Mouse (Mus musculus): ENCODE measurements at regions not wholly inside any gene's neighbourhood (a gene's known extent, or its start where the extent isn't known, plus 50 kb on each side); places are given as distances from the start of the nearest gene placed in this dataset.

- no peak for ATAC-seq (replicated peaks; ENCODE audit: low FRiP score, low TSS enrichment, poor library complexity, severe bottlenecking)
Measured at GRCm38 (mm10) chr8:91913971-91914370, 112.1 kb upstream of the Irx3 start.

GRCm38 (mm10) chr8:91913121-91913520 lies 111.3 kb upstream of the Irx3 start:
- ATAC-seq (replicated peaks; ENCODE audit: low FRiP score, low TSS enrichment, poor library complexity, severe bottlenecking): no peak

GRCm38 (mm10) chr8:91909637-91910383 lies 107.9 kb upstream of the Irx3 start:
- ATAC-seq (replicated peaks; ENCODE audit: low FRiP score, low TSS enrichment, poor library complexity, severe bottlenecking): no peak

GRCm38 (mm10) chr8:91908731-91909353 lies 107.0 kb upstream of the Irx3 start:
- ATAC-seq (replicated peaks; ENCODE audit: low FRiP score, low TSS enrichment, poor library complexity, severe bottlenecking): no peak

- ATAC-seq (replicated peaks; ENCODE audit: low FRiP score, low TSS enrichment, poor library complexity, severe bottlenecking): no peak
Measured at GRCm38 (mm10) chr8:91907178-91907577, 105.3 kb upstream of the Irx3 start.

- no peak for ATAC-seq (replicated peaks; ENCODE audit: low FRiP score, low TSS enrichment, poor library complexity, severe bottlenecking)
Measured at GRCm38 (mm10) chr8:91901525-91902281, 99.8 kb upstream of the Irx3 start.

GRCm38 (mm10) chr8:91899747-91900146 lies 97.9 kb upstream of the Irx3 start:
- no peak for ATAC-seq (replicated peaks; ENCODE audit: low FRiP score, low TSS enrichment, poor library complexity, severe bottlenecking)

- no peak for ATAC-seq (replicated peaks; ENCODE audit: low FRiP score, low TSS enrichment, poor library complexity, severe bottlenecking)
Measured at GRCm38 (mm10) chr8:91897381-91897780, 95.5 kb upstream of the Irx3 start.

- ATAC-seq (replicated peaks; ENCODE audit: low FRiP score, low TSS enrichment, poor library complexity, severe bottlenecking): no peak
Measured at GRCm38 (mm10) chr8:91895987-91896386, 94.1 kb upstream of the Irx3 start.

GRCm38 (mm10) chr8:91884862-91885261 lies 83.0 kb upstream of the Irx3 start:
- ATAC-seq (replicated peaks; ENCODE audit: low FRiP score, low TSS enrichment, poor library complexity, severe bottlenecking): no peak

GRCm38 (mm10) chr8:91884325-91884724 lies 82.5 kb upstream of the Irx3 start:
- no peak for ATAC-seq (replicated peaks; ENCODE audit: low FRiP score, low TSS enrichment, poor library complexity, severe bottlenecking)

GRCm38 (mm10) chr8:91883012-91883411 lies 81.1 kb upstream of the Irx3 start:
- ATAC-seq (replicated peaks; ENCODE audit: low FRiP score, low TSS enrichment, poor library complexity, severe bottlenecking): no peak

GRCm38 (mm10) chr8:91878886-91879285 lies 77.0 kb upstream of the Irx3 start:
- ATAC-seq (replicated peaks; ENCODE audit: low FRiP score, low TSS enrichment, poor library complexity, severe bottlenecking): no peak

- ATAC-seq (replicated peaks; ENCODE audit: low FRiP score, low TSS enrichment, poor library complexity, severe bottlenecking): no peak
Measured at GRCm38 (mm10) chr8:91876161-91876560, 74.3 kb upstream of the Irx3 start.

GRCm38 (mm10) chr8:91873232-91873631 lies 71.4 kb upstream of the Irx3 start:
- no peak for ATAC-seq (replicated peaks; ENCODE audit: low FRiP score, low TSS enrichment, poor library complexity, severe bottlenecking)

GRCm38 (mm10) chr8:91872278-91873115 lies 70.6 kb upstream of the Irx3 start:
- peak; percentile 95 for ATAC-seq (replicated peaks; ENCODE audit: low FRiP score, low TSS enrichment, poor library complexity, severe bottlenecking)

GRCm38 (mm10) chr8:91867069-91867468 lies 65.2 kb upstream of the Irx3 start:
- ATAC-seq (replicated peaks; ENCODE audit: low FRiP score, low TSS enrichment, poor library complexity, severe bottlenecking): 0 out of 2 replicates have a peak, but pooled peaks have one; percentile 26

GRCm38 (mm10) chr8:91866076-91866475 lies 64.2 kb upstream of the Irx3 start:
- no peak for ATAC-seq (replicated peaks; ENCODE audit: low FRiP score, low TSS enrichment, poor library complexity, severe bottlenecking)

GRCm38 (mm10) chr8:91865361-91865760 lies 63.5 kb upstream of the Irx3 start:
- ATAC-seq (replicated peaks; ENCODE audit: low FRiP score, low TSS enrichment, poor library complexity, severe bottlenecking): no peak

- ATAC-seq (replicated peaks; ENCODE audit: low FRiP score, low TSS enrichment, poor library complexity, severe bottlenecking): no peak
Measured at GRCm38 (mm10) chr8:91863505-91863904, 61.6 kb upstream of the Irx3 start.
